Mouse (Mus musculus) lung, adult 2 months (tissue): ENCODE measurements at regions not wholly inside any gene's neighbourhood (a gene's known extent, or its start where the extent isn't known, plus 50 kb on each side); places are given as distances from the start of the nearest gene placed in this dataset.

ENCODE experiments used
- DNase-seq: peaks from one replicate; pipeline ENCODE4 v3.0.0; 2022
- H3K4me1 ChIP-seq: fragments of 200-500 bp; 2 replicates; pipeline ENCODE4 v1.6.1; 2011; ENCODE audit warnings: low read length; ENCODE audit not compliant: control insufficient read depth, insufficient read depth
- H3K4me3 ChIP-seq: fragments of 200-500 bp; replicated peaks from 2 replicates; pipeline ENCODE3; 2011; ENCODE audit warnings: low read depth, mild to moderate bottlenecking, control low read depth, low read length; ENCODE audit errors: extremely low read depth
- CTCF ChIP-seq: fragments of 200-500 bp; IDR thresholded peaks from 2 replicates; pipeline ENCODE4 v1.5.1; 2011; ENCODE audit warnings: mild to moderate bottlenecking, low read length, control low read depth; ENCODE audit not compliant: insufficient read depth
- POLR2A ChIP-seq: fragments of 200-500 bp; IDR thresholded peaks from 2 replicates; pipeline ENCODE4 v1.6.1; 2011; ENCODE audit warnings: low read depth, mild to moderate bottlenecking, control low read depth, low read length, borderline replicate concordance; ENCODE audit errors: extremely low read depth
- WGBS: fragments of 180-500 bp; shearing (Covaris S2); methylation state at CpG from one replicate; pipeline ENCODE4 v1.1.7; 2018; 5-methylcytosine and 5-hydroxymethylcytosine counted together

GRCm38 (mm10) chr13:99761423-99761822 is 139.5 kb downstream of the Cartpt start:
- WGBS = 58% methylated on average over 4 of the region's 4 CpGs

GRCm38 (mm10) chr13:99760646-99761045 is 140.2 kb downstream of the Cartpt start:
- no peak for DNase-seq
- WGBS = 72% methylated on average over 4 of the region's 4 CpGs

More at GRCm38 (mm10) chr13:99761423-99761822, 139.5 kb downstream of the Cartpt start:
- no peak for TF ChIP-seq POLR2A
- no peak for TF ChIP-seq CTCF
- no peak for DNase-seq
- Histone ChIP-seq H3K4me1 (no peaks in the 10 kb centered on the region), H3K4me3 (no peak overlapping the region)

GRCm38 (mm10) chr13:99759256-99760044 is 141.4 kb downstream of the Cartpt start:
- WGBS = 54% methylated on average over 10 of the region's 10 CpGs
- Histone ChIP-seq H3K4me1 (no peaks in the 10 kb centered on the region), H3K4me3 (no peak overlapping the region)
- no peak for TF ChIP-seq POLR2A
- TF ChIP-seq CTCF = no peak
- no peak for DNase-seq

More at GRCm38 (mm10) chr13:99760646-99761045, 140.2 kb downstream of the Cartpt start:
- no peak overlapping the region for H3K4me3 ChIP-seq
- H3K4me1 ChIP-seq = no peaks in the 10 kb centered on the region
- TF ChIP-seq CTCF (no peak), POLR2A (no peak)

- Histone ChIP-seq H3K4me1 (no peaks in the 10 kb centered on the region), H3K4me3 (no peak overlapping the region)
- TF ChIP-seq CTCF (no peak), POLR2A (no peak)
- DNase-seq = no peak
- WGBS = 72% methylated on average over 5 of the region's 5 CpGs
Observed at GRCm38 (mm10) chr13:99754701-99755100, 146.2 kb downstream of the Cartpt start.

- no peak for TF ChIP-seq CTCF
- no peak for TF ChIP-seq POLR2A
- no peak for DNase-seq
- Histone ChIP-seq H3K4me3 (no peak overlapping the region), H3K4me1 (no peaks in the 10 kb centered on the region)
- WGBS = 32% methylated on average over 5 of the region's 5 CpGs
Observed at GRCm38 (mm10) chr13:99754251-99754652, 146.6 kb downstream of the Cartpt start.

GRCm38 (mm10) chr13:99753526-99753925 is 147.4 kb downstream of the Cartpt start:
- DNase-seq = no peak
- TF ChIP-seq CTCF (no peak), POLR2A (no peak)
- no peaks in the 10 kb centered on the region for H3K4me1 ChIP-seq
- WGBS = 76% methylated on average over 3 of the region's 3 CpGs
- no peak overlapping the region for H3K4me3 ChIP-seq

GRCm38 (mm10) chr13:99750729-99751128 is 150.2 kb downstream of the Cartpt start:
- TF ChIP-seq CTCF (no peak), POLR2A (no peak)
- Histone ChIP-seq H3K4me1 (no peaks in the 10 kb centered on the region), H3K4me3 (no peak overlapping the region)
- DNase-seq = no peak
- WGBS = 85% methylated on average over 8 of the region's 8 CpGs

- 83% methylated on average over 6 of the region's 6 CpGs for WGBS
- Histone ChIP-seq H3K4me3 (no peak overlapping the region), H3K4me1 (no peaks in the 10 kb centered on the region)
- DNase-seq = no peak
- TF ChIP-seq POLR2A (no peak), CTCF (no peak)
Observed at GRCm38 (mm10) chr13:99749342-99749741, 151.5 kb downstream of the Cartpt start.

GRCm38 (mm10) chr13:99748128-99748527 is 152.8 kb downstream of the Cartpt start:
- Histone ChIP-seq H3K4me3 (no peak overlapping the region), H3K4me1 (no peaks in the 10 kb centered on the region)
- whole genome bisulfite sequencing = 58% methylated on average over 9 of the region's 9 CpGs
- no peak for DNase-seq
- TF ChIP-seq CTCF (no peak), POLR2A (no peak)

- TF ChIP-seq POLR2A (no peak), CTCF (no peak)
- WGBS = 74% methylated on average over 6 of the region's 6 CpGs
- DNase-seq = no peak
- no peaks in the 10 kb centered on the region for H3K4me1 ChIP-seq
- no peak overlapping the region for H3K4me3 ChIP-seq
Observed at GRCm38 (mm10) chr13:99745526-99745925, 155.4 kb downstream of the Cartpt start.

GRCm38 (mm10) chr13:99744790-99745120 is 156.1 kb downstream of the Cartpt start:
- H3K4me3 ChIP-seq = no peak overlapping the region
- no peaks in the 10 kb centered on the region for H3K4me1 ChIP-seq
- TF ChIP-seq POLR2A = no peak
- no peak for TF ChIP-seq CTCF
- no peak for DNase-seq
- 79% methylated on average over 7 of the region's 7 CpGs for WGBS
